Mouse (Mus musculus): ENCODE results near the gene Efcab11. TPM values are rescaled to one million over a fixed set of nuclear protein-coding genes. Genes with fewer than 3 reads are reported as not detected.

The Efcab11 gene
- total and polyA plus RNA-seq, 2 experiments from 2014 or later: 4.3 to 4.7 TPM

- TF ChIP-seq CTCF (IDR thresholded peaks at IDR 0.05; ENCODE audit: low read depth): peak; percentile 45
- Histone ChIP-seq H3K4me3 (ENCODE audit: low read length) (no peak overlapping the region), H3K4me1 (ENCODE audit: insufficient read depth, low read length) (no peaks in the 10 kb centered on the region), H3K36me3 (ENCODE audit: insufficient read depth, low read length) (peaks cover 22% of the 10 kb centered on the region; the same call in 1 of the 2 replicates), H3K4me2 (ENCODE audit: low read depth, low read length) (no peak overlapping the region), H3K27me3 (ENCODE audit: insufficient read depth, low read length) (no peaks in the 10 kb centered on the region), H3K9me3 (ENCODE audit: low read length) (no peaks in the 10 kb centered on the region), H3K27ac (peak overlapping the region; percentile 4; the same call in 1 of the 2 replicates), H3K9ac (replicated peaks; ENCODE audit: low read length) (no peak overlapping the region)
- ATAC-seq: no peak
- no peak for DNase-seq (ENCODE audit: low spot score)
- WGBS: 65% methylated on average over 8 of the region's 8 CpGs
These were observed 18.0 kb upstream of the Efcab11 start for GRCm38 (mm10) chr12:99901973-99902866.

GRCm38 (mm10) chr12:99899991-99900390 is 15.8 kb upstream of the Efcab11 start:
- H3K27me3 ChIP-seq (ENCODE audit: insufficient read depth, low read length): no peaks in the 10 kb centered on the region
- DNase-seq (ENCODE audit: low spot score): no peak
- H3K4me1 ChIP-seq (ENCODE audit: insufficient read depth, low read length): no peaks in the 10 kb centered on the region
- H3K36me3 ChIP-seq (ENCODE audit: insufficient read depth, low read length): peaks cover 25% of the 10 kb centered on the region
- no peaks in the 10 kb centered on the region for H3K9me3 ChIP-seq (ENCODE audit: low read length)
- H3K9ac ChIP-seq (replicated peaks; ENCODE audit: low read length): no peak overlapping the region
- H3K4me2 ChIP-seq (ENCODE audit: low read depth, low read length): no peak overlapping the region
- no peak overlapping the region for H3K27ac ChIP-seq
- WGBS: 33% methylated on average over 3 of the region's 3 CpGs
- no peak for ATAC-seq
- no peak overlapping the region for H3K4me3 ChIP-seq (ENCODE audit: low read length)
- peak; percentile 47 for TF ChIP-seq CTCF (IDR thresholded peaks at IDR 0.05; ENCODE audit: low read depth)

GRCm38 (mm10) chr12:99898248-99898870 is 14.1 kb upstream of the Efcab11 start:
- Histone ChIP-seq H3K36me3 (ENCODE audit: insufficient read depth, low read length) (peaks cover 29% of the 10 kb centered on the region), H3K27ac (peak overlapping the region; percentile 2; the same call in 1 of the 2 replicates), H3K4me3 (ENCODE audit: low read length) (no peak overlapping the region), H3K27me3 (ENCODE audit: insufficient read depth, low read length) (no peaks in the 10 kb centered on the region), H3K9ac (replicated peaks; ENCODE audit: low read length) (no peak overlapping the region), H3K4me1 (ENCODE audit: insufficient read depth, low read length) (no peaks in the 10 kb centered on the region), H3K9me3 (ENCODE audit: low read length) (no peaks in the 10 kb centered on the region), H3K4me2 (ENCODE audit: low read depth, low read length) (no peak overlapping the region)
- no peak for TF ChIP-seq CTCF (IDR thresholded peaks at IDR 0.05; ENCODE audit: low read depth)
- WGBS: 73% methylated on average over 16 of the region's 16 CpGs
- DNase-seq (ENCODE audit: low spot score) (peak; percentile 54), ATAC-seq (peak; percentile 75)

GRCm38 (mm10) chr12:99897846-99898245 is 13.6 kb upstream of the Efcab11 start:
- DNase-seq (ENCODE audit: low spot score) (no peak), ATAC-seq (no peak)
- TF ChIP-seq CTCF (IDR thresholded peaks at IDR 0.05; ENCODE audit: low read depth): no peak
- peaks cover 27% of the 10 kb centered on the region for H3K36me3 ChIP-seq (ENCODE audit: insufficient read depth, low read length)
- no peaks in the 10 kb centered on the region for H3K4me1 ChIP-seq (ENCODE audit: insufficient read depth, low read length)
- no peak overlapping the region for H3K27ac ChIP-seq
- no peaks in the 10 kb centered on the region for H3K9me3 ChIP-seq (ENCODE audit: low read length)
- H3K27me3 ChIP-seq (ENCODE audit: insufficient read depth, low read length): no peaks in the 10 kb centered on the region
- no peak overlapping the region for H3K4me2 ChIP-seq (ENCODE audit: low read depth, low read length)
- 81% methylated on average over 4 of the region's 4 CpGs for WGBS
- H3K9ac ChIP-seq (replicated peaks; ENCODE audit: low read length): no peak overlapping the region
- H3K4me3 ChIP-seq (ENCODE audit: low read length): no peak overlapping the region

- 33% methylated on average over 8 of the region's 8 CpGs for WGBS
- ATAC-seq (no peak), DNase-seq (ENCODE audit: low spot score) (no peak)
- H3K36me3 ChIP-seq (ENCODE audit: insufficient read depth, low read length): no peaks in the 10 kb centered on the region
- H3K9me3 ChIP-seq (ENCODE audit: low read length): no peaks in the 10 kb centered on the region
- H3K27ac ChIP-seq: no peak overlapping the region
- peaks cover 7% of the 10 kb centered on the region; the same call in 1 of the 2 replicates for H3K4me1 ChIP-seq (ENCODE audit: insufficient read depth, low read length)
- no peaks in the 10 kb centered on the region for H3K27me3 ChIP-seq (ENCODE audit: insufficient read depth, low read length)
- peak overlapping the region; percentile 93 for H3K4me2 ChIP-seq (ENCODE audit: low read depth, low read length)
- H3K4me3 ChIP-seq (ENCODE audit: low read length): peak overlapping the region; percentile 81
- TF ChIP-seq CTCF (IDR thresholded peaks at IDR 0.05; ENCODE audit: low read depth): no peak
- H3K9ac ChIP-seq (replicated peaks; ENCODE audit: low read length): peak overlapping the region; percentile 81
These were observed 1.2 kb upstream of the Efcab11 start for GRCm38 (mm10) chr12:99885282-99885901.

GRCm38 (mm10) chr12:99883713-99884105 is 530 bp downstream of the Efcab11 start:
- TF ChIP-seq CTCF (IDR thresholded peaks at IDR 0.05; ENCODE audit: low read depth): no peak
- DNase-seq (ENCODE audit: low spot score) (peak; percentile 46), ATAC-seq (peak; percentile 13; the same call in 1 of the 2 replicates)
- Histone ChIP-seq H3K4me1 (ENCODE audit: insufficient read depth, low read length) (peaks cover 7% of the 10 kb centered on the region; the same call in 1 of the 2 replicates), H3K9ac (replicated peaks; ENCODE audit: low read length) (peak overlapping the region; percentile 81), H3K4me3 (ENCODE audit: low read length) (peak overlapping the region; percentile 81), H3K27me3 (ENCODE audit: insufficient read depth, low read length) (no peaks in the 10 kb centered on the region), H3K9me3 (ENCODE audit: low read length) (no peaks in the 10 kb centered on the region), H3K27ac (peak overlapping the region; percentile 78), H3K4me2 (ENCODE audit: low read depth, low read length) (peak overlapping the region; percentile 93), H3K36me3 (ENCODE audit: insufficient read depth, low read length) (no peaks in the 10 kb centered on the region)
- WGBS: under 1% methylated on average over 11 of the region's 11 CpGs
